Mouse (Mus musculus) liver, embryonic 14.5 days (tissue): ENCODE measurements around the gene Arid1a. TPM values are rescaled to one million over a fixed set of nuclear protein-coding genes. Genes with fewer than 3 reads are reported as not detected.

Experiments
- ATAC-seq: fragments of 200-750 bp; cut with Nextera tagmentation; 2 replicates; pipeline ENCODE4 v1.8.0; 2017; ENCODE audit warnings: moderate number of reproducible peaks, mild to moderate bottlenecking, moderate library complexity; ENCODE audit not compliant: insufficient read depth
- DNase-seq, 3 experiments: peaks; one replicate each; pipeline ENCODE4 v3.0.0-alpha.2; 2012 to 2013; ENCODE audit warnings: low read depth in 3 of 3, low spot score in 3 of 3
- H3K27ac ChIP-seq: fragments of 300-500 bp; sonication (generic); 2 replicates; pipeline ENCODE4 v1.5.1; 2014; ENCODE audit warnings: moderate library complexity, mild to moderate bottlenecking, control low read depth, inconsistent platforms
- H3K27me3 ChIP-seq: fragments of 300-500 bp; sonication (generic); 2 replicates; pipeline ENCODE4 v1.6.1; 2014; ENCODE audit warnings: mild to moderate bottlenecking, low read length, moderate library complexity; ENCODE audit not compliant: control insufficient read depth, insufficient read depth
- H3K36me3 ChIP-seq: fragments of 300-500 bp; sonication (generic); replicated peaks from 2 replicates; pipeline ENCODE4 v1.6.1; 2014; ENCODE audit warnings: low read depth; ENCODE audit not compliant: control insufficient read depth, insufficient read depth
- H3K4me1 ChIP-seq, 2 experiments: fragments of 200-500 bp in 1 of 2; fragments of 300-500 bp in 1 of 2; sonication (generic) in 1 of 2; replicated peaks; 2 replicates each; pipeline ENCODE4 v1.6.1; 2012 to 2014; ENCODE audit warnings: antibody characterized with exemption in 1 of 2, inconsistent platforms in 1 of 2, low read length in 1 of 2; ENCODE audit not compliant: control insufficient read depth in 2 of 2, insufficient read depth in 2 of 2
- H3K4me2 ChIP-seq: fragments of 300-500 bp; sonication (generic); 2 replicates; pipeline ENCODE4 v1.6.1; 2014; ENCODE audit warnings: low read depth, mild to moderate bottlenecking, control low read depth, moderate library complexity
- H3K4me3 ChIP-seq, 2 experiments: fragments of 200-500 bp in 1 of 2; fragments of 300-500 bp in 1 of 2; sonication (generic) in 1 of 2; 2 replicates each; pipeline ENCODE4 v1.5.1; 2012 to 2014; ENCODE audit warnings: low read depth in 2 of 2, low read length in 2 of 2, mild to moderate bottlenecking in 2 of 2, control low read depth in 1 of 2, inconsistent platforms in 1 of 2, moderate library complexity in 1 of 2; ENCODE audit not compliant: insufficient read depth in 1 of 2
- H3K9ac ChIP-seq: fragments of 300-500 bp; sonication (generic); replicated peaks from 2 replicates; pipeline ENCODE4 v1.6.1; 2014; ENCODE audit warnings: mild to moderate bottlenecking, control low read depth, moderate library complexity
- H3K9me3 ChIP-seq: fragments of 300-500 bp; sonication (generic); 2 replicates; pipeline ENCODE4 v1.6.1; 2016; ENCODE audit warnings: low read length, mixed read lengths; ENCODE audit not compliant: control insufficient read depth
- CTCF ChIP-seq: IDR thresholded peaks from 2 replicates; pipeline ENCODE4 v1.5.1; 2016; ENCODE audit warnings: antibody characterized with exemption, low read depth, control low read depth
- EP300 ChIP-seq: IDR thresholded peaks from 2 replicates; pipeline ENCODE4 v1.6.1; 2016; ENCODE audit warnings: antibody characterized with exemption, low read depth
- WGBS: fragments of 180-500 bp; shearing (Covaris S2); extraction: QIAGEN DNeasy Blood & Tissue Kit; methylation state at CpG from one replicate; pipeline ENCODE4 v1.1.7; 2014; ENCODE audit not compliant: insufficient replicate concordance; 5-methylcytosine and 5-hydroxymethylcytosine counted together
- polyA plus RNA-seq, 2 experiments: library from polyadenylated mRNA; depleted of rRNA in 1 of 2; stranded (reverse) in 1 of 2; unstranded in 1 of 2; fragments of >200 nt; fragmentation: Nextera tagmentation in 1 of 2; extraction: Ambion mirVana in 1 of 2; gene quantifications; 2 replicates each; pipeline versions ENCODE4 v1.2.1 to v1.2.3; 2012 to 2014

The Arid1a gene
- polyA plus RNA-seq, 2 experiments = 7.4 to 11.9 TPM

- DNase-seq (no peak), ATAC-seq (no peak)
- H3K27me3 ChIP-seq = no peaks in the 10 kb centered on the region
- WGBS = 80% methylated on average over 3 of the region's 3 CpGs
- no peaks in the 10 kb centered on the region for H3K9me3 ChIP-seq
- peaks cover 79% of the 10 kb centered on the region for H3K36me3 ChIP-seq
- TF ChIP-seq EP300 (no peak), CTCF (no peak)
- no peak overlapping the region for H3K27ac ChIP-seq
- H3K4me2 ChIP-seq = no peak overlapping the region
- H3K9ac ChIP-seq = no peak overlapping the region
- H3K4me3 ChIP-seq = no peak overlapping the region
- no peaks in the 10 kb centered on the region for H3K4me1 ChIP-seq
Observed at GRCm38 (mm10) chr4:133719791-133720190, 36.8 kb downstream of the Arid1a start.

- Histone ChIP-seq H3K4me2 (no peak overlapping the region), H3K9ac (no peak overlapping the region), H3K36me3 (peaks cover 66% of the 10 kb centered on the region), H3K4me1 (peaks cover 0 to 11% of the 10 kb centered on the region in 2 experiments; a peak in 1 of 4 replicates), H3K9me3 (no peaks in the 10 kb centered on the region), H3K27me3 (no peaks in the 10 kb centered on the region), H3K27ac (no peak overlapping the region), H3K4me3 (no peak overlapping the region)
- ATAC-seq (no peak), DNase-seq (no peak)
- no peak for TF ChIP-seq EP300
- TF ChIP-seq CTCF = no peak
- 79% methylated on average over 5 of the region's 5 CpGs for WGBS
Observed at GRCm38 (mm10) chr4:133712755-133713154, 43.8 kb downstream of the Arid1a start.

GRCm38 (mm10) chr4:133711307-133712076, 45.1 kb downstream of the Arid1a start:
- Histone ChIP-seq H3K4me2 (no peak overlapping the region), H3K9me3 (no peaks in the 10 kb centered on the region), H3K9ac (no peak overlapping the region), H3K36me3 (peaks cover 64% of the 10 kb centered on the region), H3K27ac (no peak overlapping the region), H3K4me3 (no peak overlapping the region), H3K27me3 (no peaks in the 10 kb centered on the region), H3K4me1 (peaks cover 3 to 22% of the 10 kb centered on the region in 2 experiments)
- TF ChIP-seq EP300 = no peak
- no peak for TF ChIP-seq CTCF
- ATAC-seq (no peak), DNase-seq (no peak)
- WGBS = 81% methylated on average over 6 of the region's 6 CpGs

- H3K9ac ChIP-seq = no peak overlapping the region
- DNase-seq (no peak), ATAC-seq (no peak)
- H3K36me3 ChIP-seq = peaks cover 53% of the 10 kb centered on the region
- H3K4me3 ChIP-seq = no peak overlapping the region
- H3K4me2 ChIP-seq = no peak overlapping the region
- 65% methylated on average over 2 of the region's 2 CpGs for WGBS
- H3K4me1 ChIP-seq = peaks cover 17 to 41% of the 10 kb centered on the region in 2 experiments
- no peak overlapping the region for H3K27ac ChIP-seq
- no peaks in the 10 kb centered on the region for H3K9me3 ChIP-seq
- no peak for TF ChIP-seq CTCF
- no peak for TF ChIP-seq EP300
- no peaks in the 10 kb centered on the region for H3K27me3 ChIP-seq
Observed at GRCm38 (mm10) chr4:133709395-133709794, 47.2 kb downstream of the Arid1a start.

- Histone ChIP-seq H3K9me3 (no peaks in the 10 kb centered on the region), H3K4me1 (peaks cover 17 to 41% of the 10 kb centered on the region in 2 experiments), H3K4me3 (no peak overlapping the region), H3K36me3 (peaks cover 47% of the 10 kb centered on the region), H3K27me3 (no peaks in the 10 kb centered on the region), H3K9ac (no peak overlapping the region; the same call in 1 of the 2 replicates), H3K27ac (peak overlapping the region; percentile 8; the same call in 1 of the 2 replicates), H3K4me2 (peak overlapping the region; percentile 13; the same call in 1 of the 2 replicates)
- no peak for TF ChIP-seq EP300
- TF ChIP-seq CTCF = no peak
- no peak for ATAC-seq
- WGBS = 10% methylated on average over 1 of the region's 1 CpGs
- DNase-seq = no peak
Observed at GRCm38 (mm10) chr4:133707464-133707863, 49.1 kb downstream of the Arid1a start.
